Mouse (Mus musculus): ENCODE measurements around the gene Il17rc. TPM values are rescaled to one million over a fixed set of nuclear protein-coding genes. Genes with fewer than 3 reads are reported as not detected.

The Il17rc gene
- total RNA-seq, 2 experiments from 2014 or later: 3.8 to 4.9 TPM

- peak; percentile 66 for DNase-seq (ENCODE audit: low spot score)
These were observed 23.1 kb downstream of the Il17rc start for GRCm38 (mm10) chr6:113494258-113494788.

GRCm38 (mm10) chr6:113495071-113495675, 23.9 kb downstream of the Il17rc start:
- DNase-seq (ENCODE audit: low spot score): no peak

GRCm38 (mm10) chr6:113499346-113499745, 28.1 kb downstream of the Il17rc start:
- DNase-seq (ENCODE audit: low spot score): no peak

GRCm38 (mm10) chr6:113501388-113502084, 30.3 kb downstream of the Il17rc start, which contains the start of gene Prrt3:
Gene Prrt3, minus strand, starts transcription at chr6:113501931.
- no peak for DNase-seq (ENCODE audit: low spot score)

- DNase-seq (ENCODE audit: low spot score): no peak
These were observed 31.6 kb downstream of the Il17rc start for GRCm38 (mm10) chr6:113502801-113503200.

GRCm38 (mm10) chr6:113505689-113506088, 34.5 kb downstream of the Il17rc start:
- no peak for DNase-seq (ENCODE audit: low spot score)

- no peak for DNase-seq (ENCODE audit: low spot score)
These were observed 35.9 kb downstream of the Il17rc start for GRCm38 (mm10) chr6:113507130-113507529.

- peak; percentile 81 for DNase-seq (ENCODE audit: low spot score)
These were observed 37.2 kb downstream of the Il17rc start for GRCm38 (mm10) chr6:113508272-113508946.

GRCm38 (mm10) chr6:113508947-113509280, 37.7 kb downstream of the Il17rc start:
- peak; percentile 63 for DNase-seq (ENCODE audit: low spot score)

GRCm38 (mm10) chr6:113513944-113514343, 42.7 kb downstream of the Il17rc start:
- no peak for DNase-seq (ENCODE audit: low spot score)

GRCm38 (mm10) chr6:113514600-113514999, 43.4 kb downstream of the Il17rc start:
- no peak for DNase-seq (ENCODE audit: low spot score)

- no peak for DNase-seq (ENCODE audit: low spot score)
These were observed 46.3 kb downstream of the Il17rc start for GRCm38 (mm10) chr6:113517434-113518080.

- DNase-seq (ENCODE audit: low spot score): peak; percentile 44
These were observed 51.1 kb downstream of the Il17rc start for GRCm38 (mm10) chr6:113522310-113522709.

GRCm38 (mm10) chr6:113523420-113523819, 52.2 kb downstream of the Il17rc start:
- no peak for DNase-seq (ENCODE audit: low spot score)

GRCm38 (mm10) chr6:113530932-113531839, 60.0 kb downstream of the Il17rc start, which contains the start of the genes Emc3 and Fancd2:
Gene Emc3, minus strand, starts transcription at chr6:113531652.
Gene Fancd2, plus strand, starts transcription at chr6:113531682.
- peak; percentile 91 for DNase-seq (ENCODE audit: low spot score)

GRCm38 (mm10) chr6:113531840-113532404, 60.7 kb downstream of the Il17rc start:
- no peak for DNase-seq (ENCODE audit: low spot score)

Data from gastrocnemius, adult 18-20 months (tissue).